Mouse (Mus musculus): ENCODE measurements at regions not wholly inside any gene's neighbourhood (a gene's known extent, or its start where the extent isn't known, plus 50 kb on each side); places are given as distances from the start of the nearest gene placed in this dataset.
"Not testable (repeated sequence)": the region's sequence is repeated elsewhere in the genome, so short reads cannot be mapped to it uniquely, and the experiment has no call there.

DNA sequence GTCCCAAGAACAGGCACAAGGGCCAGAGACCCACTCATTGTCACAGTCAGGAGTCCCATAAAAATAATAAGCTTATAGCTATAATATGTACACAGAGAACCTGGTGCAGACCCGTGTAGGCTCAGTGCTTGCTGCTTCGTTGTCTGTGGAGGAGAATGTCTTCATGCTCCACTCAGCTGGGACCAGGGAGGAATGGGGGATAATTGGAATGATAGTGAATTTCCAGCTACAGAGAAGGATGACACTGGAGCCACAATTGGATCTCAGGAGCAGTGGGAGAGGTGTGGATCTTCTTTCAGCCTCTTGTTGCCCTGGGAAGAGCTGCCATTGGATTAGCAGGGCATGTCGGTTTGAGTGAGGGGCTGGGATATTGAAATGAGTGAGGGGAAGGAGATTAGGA lies 497.8 kb upstream of the Tbl1xr1 start:
- no peak for ATAC-seq (replicated peaks; ENCODE audit: low FRiP score, poor library complexity, severe bottlenecking)

DNA sequence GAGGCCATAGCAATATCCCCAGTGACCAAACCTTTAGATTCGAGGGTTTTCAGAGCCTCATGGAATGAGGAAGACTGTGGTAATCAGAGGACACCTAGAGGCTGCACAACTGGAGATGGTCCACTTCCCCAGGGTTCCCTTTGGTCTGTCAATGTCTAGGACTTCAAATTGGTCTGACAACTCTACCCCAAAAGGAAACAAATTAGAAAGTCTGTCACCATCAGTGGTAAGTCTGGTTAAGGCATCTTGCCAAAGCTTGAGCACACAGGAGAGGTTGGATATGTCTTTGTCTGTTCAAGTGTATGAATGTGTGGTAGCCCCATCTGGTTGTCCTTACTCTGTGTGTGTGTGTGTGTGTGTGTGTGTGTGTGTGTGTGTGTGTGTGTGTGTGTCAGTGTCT lies 494.3 kb upstream of the Tbl1xr1 start:
- no peak for ATAC-seq (replicated peaks; ENCODE audit: low FRiP score, poor library complexity, severe bottlenecking)

DNA sequence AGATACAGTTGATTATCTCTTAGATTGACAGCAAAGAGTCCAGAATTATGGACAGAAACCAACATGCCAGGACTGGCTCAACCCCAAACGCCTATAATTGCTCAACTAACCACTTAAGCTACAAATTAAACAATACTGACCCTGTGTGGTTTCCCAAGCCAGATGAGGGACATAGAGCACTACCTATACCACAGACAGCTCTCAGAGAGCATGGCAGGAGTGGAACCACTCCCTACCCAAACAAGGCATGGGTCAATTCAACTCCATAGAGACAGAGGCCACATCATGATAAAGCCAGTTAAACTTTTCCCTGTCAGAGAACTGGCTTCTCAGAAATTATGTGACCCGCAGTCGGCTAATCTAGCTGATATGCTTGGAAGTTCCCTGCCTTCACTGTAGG lies 490.7 kb upstream of the Tbl1xr1 start:
- ATAC-seq (replicated peaks; ENCODE audit: low FRiP score, poor library complexity, severe bottlenecking): no peak

DNA sequence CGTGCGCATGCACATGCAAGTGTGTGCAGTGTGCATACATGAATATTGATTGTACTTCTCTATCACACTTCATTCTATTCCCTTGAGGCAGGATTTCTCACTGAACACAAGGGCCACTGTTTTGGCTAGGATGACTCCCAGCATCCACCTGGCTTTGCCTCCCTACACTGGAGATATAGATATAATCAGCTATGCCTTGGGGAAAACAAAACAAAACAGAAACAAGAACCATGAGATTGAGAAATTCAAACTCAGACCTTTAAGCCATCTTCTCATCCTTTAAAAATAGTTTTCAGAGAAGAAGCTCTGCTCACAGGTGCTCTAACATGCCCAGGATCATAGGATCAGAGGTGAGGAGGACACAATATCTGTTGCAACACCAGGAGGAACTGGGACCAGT lies 469.6 kb upstream of the Tbl1xr1 start:
- ATAC-seq (replicated peaks; ENCODE audit: low FRiP score, poor library complexity, severe bottlenecking): no peak

DNA sequence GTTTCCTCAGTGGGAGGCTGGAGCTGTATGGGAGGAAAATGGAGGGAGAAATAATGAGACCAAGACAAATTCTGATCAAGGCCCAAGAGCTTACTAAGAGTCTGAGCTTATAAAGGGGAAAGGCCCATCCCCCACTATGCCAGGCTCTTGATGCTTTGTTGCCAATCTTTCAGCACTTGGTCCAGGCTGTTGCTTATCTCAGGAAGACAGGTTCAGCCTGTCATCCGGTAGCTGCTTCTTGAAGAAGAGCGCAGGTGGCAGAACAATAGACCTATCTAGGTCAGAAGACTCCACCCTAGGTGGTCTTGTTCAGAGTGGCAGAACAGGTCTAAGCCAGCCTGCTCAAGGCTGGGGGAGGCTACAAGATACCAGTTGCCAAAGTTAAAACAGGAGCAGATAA lies 466.2 kb upstream of the Tbl1xr1 start:
- no peak for ATAC-seq (replicated peaks; ENCODE audit: low FRiP score, poor library complexity, severe bottlenecking)

- no peak for ATAC-seq (replicated peaks; ENCODE audit: low FRiP score, poor library complexity, severe bottlenecking)
These were observed 454.7 kb upstream of the Tbl1xr1 start for GRCm38 (mm10) chr3:21621745-21622144.

GRCm38 (mm10) chr3:21625039-21625438 lies 451.4 kb upstream of the Tbl1xr1 start:
- no peak for ATAC-seq (replicated peaks; ENCODE audit: low FRiP score, poor library complexity, severe bottlenecking)

DNA sequence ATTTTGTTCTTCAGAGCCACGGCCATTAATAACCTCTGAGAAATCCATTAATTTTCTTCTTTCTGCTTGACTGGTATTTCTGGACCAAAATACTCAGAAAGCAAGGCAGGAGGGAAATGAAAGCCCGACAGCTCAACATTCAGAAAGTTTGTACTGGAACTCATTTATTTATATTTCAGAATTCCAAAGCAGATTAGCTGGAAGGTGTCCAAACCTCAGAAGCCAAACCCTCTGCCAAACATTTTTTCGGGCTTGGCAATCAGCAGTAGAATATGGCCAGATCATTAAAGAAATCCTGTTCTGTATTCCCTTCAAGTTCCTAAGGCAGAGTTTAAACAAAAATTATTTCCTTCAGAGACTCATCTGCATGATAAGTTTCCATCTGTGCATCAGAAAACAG lies 450.4 kb upstream of the Tbl1xr1 start:
- no peak for ATAC-seq (replicated peaks; ENCODE audit: low FRiP score, poor library complexity, severe bottlenecking)

- not testable (repeated sequence) for ATAC-seq (replicated peaks; ENCODE audit: low FRiP score, poor library complexity, severe bottlenecking)
These were observed 449.4 kb upstream of the Tbl1xr1 start for GRCm38 (mm10) chr3:21627048-21627447.

DNA sequence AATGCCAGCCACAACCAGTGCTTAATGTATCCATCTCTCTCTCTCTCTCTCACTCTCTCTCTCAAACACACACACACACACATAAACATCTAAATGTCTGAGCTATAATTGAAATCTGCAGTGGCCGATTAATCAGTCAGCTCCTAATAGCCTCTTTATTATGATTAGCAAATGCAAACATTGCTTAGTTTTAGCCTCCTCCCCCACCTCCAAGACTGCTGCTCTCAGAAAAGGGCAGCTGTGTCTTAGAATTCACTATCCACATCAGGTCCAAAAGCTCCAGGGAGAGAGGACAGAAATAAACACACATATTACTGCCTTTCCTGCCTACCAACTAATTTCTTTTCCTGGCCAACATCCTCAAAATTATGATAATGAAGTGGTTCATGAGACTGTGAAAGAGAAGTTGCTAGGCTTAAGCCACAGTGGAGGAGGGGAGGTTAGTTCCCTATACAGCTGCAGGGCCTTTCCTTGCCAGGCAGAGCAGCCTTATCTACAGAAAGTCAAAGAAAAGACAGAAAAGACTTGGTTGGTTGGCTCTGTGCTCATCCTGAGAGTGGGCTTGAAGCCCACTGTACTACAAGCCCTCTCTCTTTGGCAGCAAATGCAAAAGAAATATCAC lies 442.7 kb upstream of the Tbl1xr1 start:
- no peak for ATAC-seq (replicated peaks; ENCODE audit: low FRiP score, poor library complexity, severe bottlenecking)

DNA sequence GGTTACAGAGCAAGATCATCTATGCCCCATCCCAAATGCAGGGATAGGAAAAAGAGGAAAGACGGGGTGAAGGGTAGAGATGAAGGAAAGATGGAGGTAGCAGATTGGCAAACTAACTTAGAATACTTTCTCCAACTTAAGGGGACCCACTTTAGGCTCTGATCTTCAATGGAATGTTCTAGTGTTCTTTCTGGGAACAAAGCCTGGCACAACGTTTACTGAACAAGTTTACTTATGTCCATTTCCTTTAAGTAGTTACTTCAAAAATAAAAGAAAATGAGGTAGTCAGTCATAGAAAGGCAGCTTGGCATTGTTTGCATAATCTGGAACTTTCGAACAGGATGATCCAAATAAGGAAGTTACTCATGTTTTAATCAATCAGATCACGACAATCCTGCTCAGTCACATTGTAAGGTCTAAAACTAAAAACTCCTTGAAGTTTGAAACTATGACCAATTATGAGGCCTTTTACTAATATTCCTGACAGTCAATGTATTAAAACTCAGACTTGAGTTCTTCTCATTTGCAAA lies 441.7 kb upstream of the Tbl1xr1 start:
- ATAC-seq (replicated peaks; ENCODE audit: low FRiP score, poor library complexity, severe bottlenecking): no peak

- no peak for ATAC-seq (replicated peaks; ENCODE audit: low FRiP score, poor library complexity, severe bottlenecking)
These were observed 437.6 kb upstream of the Tbl1xr1 start for GRCm38 (mm10) chr3:21638886-21639285.

DNA sequence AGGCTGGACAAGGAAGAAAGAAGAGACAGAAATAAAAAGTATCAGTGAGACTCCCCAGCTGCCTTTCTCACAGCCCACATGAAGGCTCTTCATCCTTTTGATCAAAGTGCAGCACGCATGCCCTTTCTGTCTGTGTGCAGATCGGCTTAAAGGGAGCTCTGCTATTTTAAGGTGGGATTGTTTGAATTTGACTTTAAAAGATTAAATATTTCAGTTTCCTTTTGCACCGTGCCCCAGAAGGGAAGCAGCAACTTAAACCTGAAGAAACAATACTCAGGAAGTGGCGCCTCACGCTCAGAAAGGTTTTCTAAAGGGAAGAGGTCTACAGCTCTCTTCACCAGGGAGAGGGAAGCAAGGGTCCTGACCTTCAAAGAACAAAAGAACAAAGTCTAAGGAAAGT lies 436.9 kb upstream of the Tbl1xr1 start:
- no peak for ATAC-seq (replicated peaks; ENCODE audit: low FRiP score, poor library complexity, severe bottlenecking)

- no peak for ATAC-seq (replicated peaks; ENCODE audit: low FRiP score, poor library complexity, severe bottlenecking)
These were observed 432.4 kb upstream of the Tbl1xr1 start for GRCm38 (mm10) chr3:21644086-21644485.

DNA sequence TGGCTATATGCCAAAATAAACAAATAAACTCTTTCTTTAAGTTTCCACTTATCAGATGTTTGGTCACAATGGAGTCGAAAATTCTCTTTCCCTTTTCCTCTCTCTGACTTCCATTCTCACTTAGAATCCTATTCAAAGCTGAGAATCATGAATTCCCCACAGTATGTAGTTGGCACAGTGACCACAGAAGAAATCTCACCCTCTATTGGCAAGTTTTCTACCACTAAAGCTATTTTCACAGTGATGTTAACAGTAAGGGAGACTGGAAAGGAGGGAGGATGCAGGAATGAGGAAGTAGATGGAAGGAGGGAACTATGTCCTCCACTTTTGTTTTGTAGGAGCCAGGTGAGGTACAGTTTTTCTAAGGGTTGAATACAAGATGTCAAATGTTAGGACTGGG lies 431.2 kb upstream of the Tbl1xr1 start:
- no peak for ATAC-seq (replicated peaks; ENCODE audit: low FRiP score, poor library complexity, severe bottlenecking)

- ATAC-seq (replicated peaks; ENCODE audit: low FRiP score, poor library complexity, severe bottlenecking): no peak
These were observed 426.5 kb upstream of the Tbl1xr1 start for GRCm38 (mm10) chr3:21649885-21650469.

DNA sequence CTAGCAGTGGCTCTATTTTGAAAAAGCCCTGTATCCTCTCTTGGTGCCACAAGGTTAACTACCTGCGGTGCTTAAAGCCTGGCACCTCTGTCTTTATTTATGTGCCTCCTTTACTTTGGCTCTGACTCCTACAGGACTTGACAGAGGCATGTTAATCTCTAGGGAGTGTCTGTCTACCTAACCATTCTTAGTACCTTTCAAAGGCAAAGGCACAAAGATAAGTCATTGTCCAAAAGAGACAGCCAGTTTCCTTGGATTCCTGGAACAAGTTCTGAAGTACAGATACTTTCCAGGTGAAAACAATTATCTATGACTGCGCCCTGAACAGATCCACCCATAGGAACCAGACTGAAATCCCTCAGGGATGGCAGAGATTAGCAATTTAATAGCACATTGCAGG lies 421.2 kb upstream of the Tbl1xr1 start:
- no peak for ATAC-seq (replicated peaks; ENCODE audit: low FRiP score, poor library complexity, severe bottlenecking)

GRCm38 (mm10) chr3:21667349-21668143 lies 408.9 kb upstream of the Tbl1xr1 start:
- no peak for ATAC-seq (replicated peaks; ENCODE audit: low FRiP score, poor library complexity, severe bottlenecking)

DNA sequence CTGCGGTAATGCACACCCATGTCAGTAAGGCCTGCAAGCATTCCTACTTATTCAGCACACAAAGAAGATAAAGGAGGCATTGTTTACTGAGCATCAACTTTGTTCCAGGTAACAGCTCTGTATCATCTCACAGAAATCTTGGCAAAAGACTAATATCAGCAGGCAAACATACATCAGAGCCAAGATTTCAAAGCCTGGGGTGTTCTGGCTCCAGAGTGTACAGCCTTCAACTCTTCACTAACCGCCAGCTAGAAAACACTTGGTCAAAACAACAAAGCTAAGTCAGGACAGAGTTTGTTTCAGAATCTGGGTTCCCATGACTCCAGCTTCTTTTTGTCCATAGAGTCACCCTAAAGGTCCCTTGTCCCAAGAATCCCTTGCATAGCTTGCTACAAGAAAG lies 404.6 kb upstream of the Tbl1xr1 start:
- no peak for ATAC-seq (replicated peaks; ENCODE audit: low FRiP score, poor library complexity, severe bottlenecking)

- no peak for ATAC-seq (replicated peaks; ENCODE audit: low FRiP score, poor library complexity, severe bottlenecking)
These were observed 404.0 kb upstream of the Tbl1xr1 start for GRCm38 (mm10) chr3:21672492-21672891.

GRCm38 (mm10) chr3:21673466-21673865 lies 403.0 kb upstream of the Tbl1xr1 start:
- no peak for ATAC-seq (replicated peaks; ENCODE audit: low FRiP score, poor library complexity, severe bottlenecking)
